8 mouse cellular contexts compared by ENCODE assay signal in genomic region chr13:23759916-23760239, GRCm38 (mm10). TPM values are rescaled to one million over a fixed set of nuclear protein-coding genes. Genes with fewer than 3 reads are reported as not detected.
DNase-seq lines count a peak whose midpoint lies in the region; ATAC-seq and TF ChIP-seq lines count a peak whose summit lies in the region.

No protein-coding gene starts in this region.

- in situ Hi-C loops in ES-E14 (cut with MboI; ENCODE audit: low sequenced_read_pairs in 2 of 2, unreplicated experiment in 2 of 2) = loop anchor here in 1 of 2 experiments (25.0 kb wide), 1 partner anchor 1723 kb away; the partner anchor contains the start of genes Hist1h2ag, Hist1h2ah, Hist1h2bj and Hist1h2bk

- H3K4me3 ChIP-seq in heart, embryonic 16.5 days (ENCODE audit: low read length) = peak overlapping the region; percentile 76
- H3K4me3 ChIP-seq in ES-E14 (ENCODE audit: insufficient read depth in 1 of 2, low read depth in 1 of 2, low read length in 2 of 2, poor library complexity in 1 of 2, severe bottlenecking in 1 of 2) = peak overlapping the region; percentile 44 to 59; a peak in 3 of 4 replicates
- no peak overlapping the region for H3K4me3 ChIP-seq in hindbrain, embryonic 12.5 days
- H3K4me3 ChIP-seq in midbrain, embryonic 12.5 days = peak overlapping the region; percentile 43

- no peaks in the 10 kb centered on the region for H3K36me3 ChIP-seq in heart, embryonic 16.5 days (ENCODE audit: control insufficient read depth, insufficient read depth)
- H3K36me3 ChIP-seq in ES-E14 (ENCODE audit: control insufficient read depth, insufficient read depth, low read length, poor library complexity, severe bottlenecking) = no peaks in the 10 kb centered on the region
- H3K36me3 ChIP-seq in hindbrain, embryonic 12.5 days = no peaks in the 10 kb centered on the region
- no peaks in the 10 kb centered on the region for H3K36me3 ChIP-seq in midbrain, embryonic 12.5 days

- no peaks in the 10 kb centered on the region for H3K27me3 ChIP-seq in heart, embryonic 16.5 days (ENCODE audit: control insufficient read depth, insufficient read depth, low read length)
- no peaks in the 10 kb centered on the region for H3K27me3 ChIP-seq in hindbrain, embryonic 12.5 days
- H3K27me3 ChIP-seq in midbrain, embryonic 12.5 days = no peaks in the 10 kb centered on the region

- H3K27ac ChIP-seq in heart, embryonic 16.5 days (ENCODE audit: low read length) = peak overlapping the region; percentile 87
- H3K27ac ChIP-seq in ES-E14 (ENCODE audit: insufficient read depth, low read depth, low read length, poor library complexity, severe bottlenecking) = peak overlapping the region; percentile 77; the same call in 1 of the 2 replicates
- 0 out of 2 replicates have a peak overlapping the region, but pooled peaks have one; percentile 89 for H3K27ac ChIP-seq in hindbrain, embryonic 12.5 days
- peak overlapping the region; percentile 90 for H3K27ac ChIP-seq in midbrain, embryonic 12.5 days (replicated peaks)

- intact Hi-C loops in heart, postnatal 25 days (cut with DNase I) = loop anchor here (5.0 to 10.0 kb wide), 3 partner anchors 328 to 2005 kb away; partner anchors contain the start of genes Hist1h2ak, Hist1h2bn, Hist1h4k and Zfp322a

- peak overlapping the region; percentile 75 for H3K9ac ChIP-seq in heart, embryonic 16.5 days (ENCODE audit: low read length)
- peak overlapping the region; percentile 76 for H3K9ac ChIP-seq in ES-E14 (ENCODE audit: insufficient read depth, low read depth, low read length, poor library complexity, severe bottlenecking)
- H3K9ac ChIP-seq in hindbrain, embryonic 12.5 days = 0 out of 2 replicates have a peak overlapping the region, but pooled peaks have one; percentile 57
- peak overlapping the region; percentile 32; the same call in 1 of the 2 replicates for H3K9ac ChIP-seq in midbrain, embryonic 12.5 days (replicated peaks)

- ATAC-seq in heart, embryonic 16.5 days (replicated peaks; ENCODE audit: extremely low read depth, insufficient read depth, low FRiP score) = no peak
- no peak for ATAC-seq in hindbrain, embryonic 12.5 days (ENCODE audit: low FRiP score)
- no peak for ATAC-seq in midbrain, embryonic 12.5 days (ENCODE audit: low FRiP score, low read depth)

- H3K4me2 ChIP-seq in heart, embryonic 16.5 days (ENCODE audit: low read depth, low read length) = peak overlapping the region; percentile 89
- H3K4me2 ChIP-seq in hindbrain, embryonic 12.5 days (replicated peaks) = peak overlapping the region; percentile 88
- H3K4me2 ChIP-seq in midbrain, embryonic 12.5 days (replicated peaks) = peak overlapping the region; percentile 73

- peaks cover 22% of the 10 kb centered on the region for H3K4me1 ChIP-seq in heart, embryonic 16.5 days (ENCODE audit: control insufficient read depth, insufficient read depth, low read length)
- peaks cover 0 to 4% of the 10 kb centered on the region in 2 experiments; a peak in 2 of 4 replicates for H3K4me1 ChIP-seq in ES-E14 (ENCODE audit: control insufficient read depth in 2 of 2, insufficient read depth in 2 of 2, low read length in 2 of 2, poor library complexity in 1 of 2)
- H3K4me1 ChIP-seq in hindbrain, embryonic 12.5 days = peaks cover 28% of the 10 kb centered on the region
- H3K4me1 ChIP-seq in midbrain, embryonic 12.5 days = peaks cover 32% of the 10 kb centered on the region

- H3K9me3 ChIP-seq in heart, embryonic 16.5 days (replicated peaks; ENCODE audit: control insufficient read depth, low read length) = no peaks in the 10 kb centered on the region
- no peaks in the 10 kb centered on the region for H3K9me3 ChIP-seq in ES-E14 (ENCODE audit: control insufficient read depth, insufficient read depth, low read depth, low read length)
- no peaks in the 10 kb centered on the region for H3K9me3 ChIP-seq in hindbrain, embryonic 12.5 days (replicated peaks)
- no peaks in the 10 kb centered on the region for H3K9me3 ChIP-seq in midbrain, embryonic 12.5 days

- DNase-seq in heart, postnatal 25 days (ENCODE audit: low spot score) = no peak
- no peak for DNase-seq in ES-E14 (ENCODE audit: low read depth, low spot score)
- no peak for DNase-seq in adrenal gland, postnatal 25 days
- no peak for DNase-seq in Muller cell, postnatal 12 days (ENCODE audit: inconsistent ontology term)
- no peak for DNase-seq in cerebellum, postnatal 36 days

- 56% methylated on average over 1 of the region's 1 CpGs for whole genome bisulfite sequencing in heart, embryonic 16.5 days
- WGBS in hindbrain, embryonic 12.5 days = 69% methylated on average over 1 of the region's 1 CpGs
- WGBS in midbrain, embryonic 12.5 days = 82% methylated on average over 1 of the region's 1 CpGs

TF ChIP-seq in ES-E14, 5 proteins besides CTCF, POLR2A, EP300 and RAD21:
- TF ChIP-seq ZNF384 (IDR thresholded peaks at IDR 0.05; ENCODE audit: low read depth, low read length) (no peak), CHD2 (IDR thresholded peaks at IDR 0.05; ENCODE audit: low read depth, low read length) (no peak), HCFC1 (IDR thresholded peaks at IDR 0.05; ENCODE audit: borderline replicate concordance, insufficient read depth, low read length) (no peak), ZC3H11A (IDR thresholded peaks at IDR 0.05; ENCODE audit: borderline replicate concordance, low read depth, low read length) (no peak), MAFK (IDR thresholded peaks at IDR 0.05; ENCODE audit: insufficient read depth, low read depth, low read length) (no peak)

RNA-seq across cellular contexts. Expression of gene Hist1h4a, which starts 1.2 kb away (rescaled TPM):
- 0.32 TPM in 1 of 2 replicates, not detected in the other for polyA plus RNA-seq in heart, embryonic 16.5 days (2015; fragmentation: Nextera tagmentation; extraction: Ambion mirVana)
- total RNA-seq in heart, postnatal 25 days (2021) = 10 to 100 TPM; 12.6 to 15.8 TPM
- total RNA-seq in ES-E14 (2012; rRNA removed) = 1,331 and 1,744 TPM in 2 replicates
- 0.72 TPM in 1 of 2 replicates, not detected in the other for polyA plus RNA-seq in hindbrain, embryonic 12.5 days (2016; fragmentation: Nextera tagmentation; extraction: Ambion mirVana)
- polyA plus RNA-seq in midbrain, embryonic 12.5 days (2016; fragmentation: Nextera tagmentation; extraction: Ambion mirVana) = 0.41 and 1.3 TPM in 2 replicates
- 73.8 and 80.4 TPM in 2 replicates for total RNA-seq in adrenal gland, postnatal 25 days (2021)

RNA-seq across cellular contexts. Expression of gene Hist1h3a, which starts 2.3 kb away (rescaled TPM):
- polyA plus RNA-seq in heart, embryonic 16.5 days (2015; fragmentation: Nextera tagmentation; extraction: Ambion mirVana) = 1.5 and 3.4 TPM in 2 replicates
- 10 to 100 TPM; 15.8 to 18.0 TPM for total RNA-seq in heart, postnatal 25 days (2021)
- total RNA-seq in ES-E14 (2012; rRNA removed) = 470 and 728 TPM in 2 replicates
- 3.3 and 6.1 TPM in 2 replicates for polyA plus RNA-seq in hindbrain, embryonic 12.5 days (2016; fragmentation: Nextera tagmentation; extraction: Ambion mirVana)
- 4.6 and 5.1 TPM in 2 replicates for polyA plus RNA-seq in midbrain, embryonic 12.5 days (2016; fragmentation: Nextera tagmentation; extraction: Ambion mirVana)
- total RNA-seq in adrenal gland, postnatal 25 days (2021) = 78.8 and 80.4 TPM in 2 replicates

RNA-seq across cellular contexts. Expression of gene Hist1h4b, which starts 3.1 kb away (rescaled TPM):
- 1.2 and 1.5 TPM in 2 replicates for polyA plus RNA-seq in heart, embryonic 16.5 days (2015; fragmentation: Nextera tagmentation; extraction: Ambion mirVana)
- total RNA-seq in heart, postnatal 25 days (2021) = 10 to 100 TPM; 13.3 to 23.6 TPM
- 1,054 and 1,339 TPM in 2 replicates for total RNA-seq in ES-E14 (2012; rRNA removed)
- 5.0 and 5.5 TPM in 2 replicates for polyA plus RNA-seq in hindbrain, embryonic 12.5 days (2016; fragmentation: Nextera tagmentation; extraction: Ambion mirVana)
- 5.0 and 8.0 TPM in 2 replicates for polyA plus RNA-seq in midbrain, embryonic 12.5 days (2016; fragmentation: Nextera tagmentation; extraction: Ambion mirVana)
- 127 and 163 TPM in 2 replicates for total RNA-seq in adrenal gland, postnatal 25 days (2021)

RNA-seq across cellular contexts. Expression of gene Hist1h1a, which starts 3.6 kb away (rescaled TPM):
- 0.79 and 0.97 TPM in 2 replicates for polyA plus RNA-seq in heart, embryonic 16.5 days (2015; fragmentation: Nextera tagmentation; extraction: Ambion mirVana)
- total RNA-seq in heart, postnatal 25 days (2021) = 1 to 10 TPM; 5.4 to 9.2 TPM
- 1,149 and 1,468 TPM in 2 replicates for total RNA-seq in ES-E14 (2012; rRNA removed)
- 2.4 and 2.7 TPM in 2 replicates for polyA plus RNA-seq in hindbrain, embryonic 12.5 days (2016; fragmentation: Nextera tagmentation; extraction: Ambion mirVana)
- polyA plus RNA-seq in midbrain, embryonic 12.5 days (2016; fragmentation: Nextera tagmentation; extraction: Ambion mirVana) = 2.3 and 3.6 TPM in 2 replicates
- total RNA-seq in adrenal gland, postnatal 25 days (2021) = 76.4 and 84.2 TPM in 2 replicates

RNA-seq across cellular contexts. Expression of gene Hist1h3b, which starts 7.8 kb away (rescaled TPM):
- polyA plus RNA-seq in heart, embryonic 16.5 days (2015; fragmentation: Nextera tagmentation; extraction: Ambion mirVana) = 3.2 and 5.0 TPM in 2 replicates
- 10 to 100 TPM; 19.3 to 26.5 TPM for total RNA-seq in heart, postnatal 25 days (2021)
- total RNA-seq in ES-E14 (2012; rRNA removed) = 667 and 954 TPM in 2 replicates
- 4.5 and 11.1 TPM in 2 replicates for polyA plus RNA-seq in hindbrain, embryonic 12.5 days (2016; fragmentation: Nextera tagmentation; extraction: Ambion mirVana)
- 14.7 and 16.1 TPM in 2 replicates for polyA plus RNA-seq in midbrain, embryonic 12.5 days (2016; fragmentation: Nextera tagmentation; extraction: Ambion mirVana)
- total RNA-seq in adrenal gland, postnatal 25 days (2021) = 94.0 and 112 TPM in 2 replicates

Comparison
In these comparisons a context has a peak if more than half of its experiments do, and no peak if none do; other contexts are left out.
1. RNA of gene Hist1h4a, which starts 1.2 kb away (total RNA-seq): 1,331 to 1,744 TPM in ES-E14; 73.8 to 80.4 TPM in adrenal gland, postnatal 25 days and 12.6 to 15.8 TPM in heart, postnatal 25 days; every median in the first group is over 10 times any median in the second.
2. Peak in every context shown above with its lines, with median percentiles within 50 percentile points of each other: H3K27ac ChIP-seq, H3K4me2 ChIP-seq and H3K9ac ChIP-seq.